Mouse (Mus musculus): ENCODE measurements around the gene Fam174a.
A peak's percentile ranks its signal among the peaks of the same experiment; 100 is the strongest.

Fam174a gene

GRCm38 (mm10) chr1:95313393-95314228 lies at the start of gene Fam174a:
TSS of gene Fam174a (plus strand) at chr1:95313623.
- peak; percentile 95 to 96 for DNase-seq

GRCm38 (mm10) chr1:95263843-95264242 lies 49.6 kb upstream of the Fam174a start:
- DNase-seq, result no peak

- peak; percentile 13 to 24 for DNase-seq
Measured at GRCm38 (mm10) chr1:95267950-95268724, 45.3 kb upstream of the Fam174a start.

- no peak for DNase-seq
Measured at GRCm38 (mm10) chr1:95273321-95273720, 40.1 kb upstream of the Fam174a start.

- no peak for DNase-seq
Measured at GRCm38 (mm10) chr1:95308324-95308723, 5.1 kb upstream of the Fam174a start.

- no peak for DNase-seq
Measured at GRCm38 (mm10) chr1:95314229-95314555, 769 bp downstream of the Fam174a start.

GRCm38 (mm10) chr1:95315981-95316380 lies 2.6 kb downstream of the Fam174a start:
- DNase-seq, result no peak

- DNase-seq, result no peak
Measured at GRCm38 (mm10) chr1:95322219-95322618, 8.8 kb downstream of the Fam174a start.

- no peak for DNase-seq
Measured at GRCm38 (mm10) chr1:95323004-95323403, 9.6 kb downstream of the Fam174a start.

- DNase-seq, result no peak
Measured at GRCm38 (mm10) chr1:95326856-95327255, 13.4 kb downstream of the Fam174a start.

GRCm38 (mm10) chr1:95339618-95340017 lies 26.2 kb downstream of the Fam174a start:
- no peak for DNase-seq

- DNase-seq, result no peak
Measured at GRCm38 (mm10) chr1:95342242-95342641, 28.8 kb downstream of the Fam174a start.

GRCm38 (mm10) chr1:95343585-95344485 lies 30.4 kb downstream of the Fam174a start:
- DNase-seq, result no peak

GRCm38 (mm10) chr1:95354146-95354545 lies 40.7 kb downstream of the Fam174a start:
- no peak for DNase-seq

GRCm38 (mm10) chr1:95356904-95357303 lies 43.5 kb downstream of the Fam174a start:
- DNase-seq, result peak; percentile 42 to 59

- DNase-seq, result no peak
Measured at GRCm38 (mm10) chr1:95363692-95364091, 50.3 kb downstream of the Fam174a start.

GRCm38 (mm10) chr1:95366616-95367373 lies 53.4 kb downstream of the Fam174a start:
- no peak for DNase-seq

- DNase-seq, result no peak
Measured at GRCm38 (mm10) chr1:95367748-95368147, 54.3 kb downstream of the Fam174a start.

GRCm38 (mm10) chr1:95375443-95375842 lies 62.0 kb downstream of the Fam174a start:
- DNase-seq, result no peak

- no peak for DNase-seq
Measured at GRCm38 (mm10) chr1:95381028-95381427, 67.6 kb downstream of the Fam174a start.

All from kidney, postnatal 4 days (tissue).